Mouse (Mus musculus): Measurements from ENCODE around the gene Olfr923. TPM values are rescaled to one million over a fixed set of nuclear protein-coding genes. Genes with fewer than 3 reads are reported as not detected.

Olfr923 gene
- polyA plus RNA-seq, 1 experiment from 2014 or later = not detected

DNA sequence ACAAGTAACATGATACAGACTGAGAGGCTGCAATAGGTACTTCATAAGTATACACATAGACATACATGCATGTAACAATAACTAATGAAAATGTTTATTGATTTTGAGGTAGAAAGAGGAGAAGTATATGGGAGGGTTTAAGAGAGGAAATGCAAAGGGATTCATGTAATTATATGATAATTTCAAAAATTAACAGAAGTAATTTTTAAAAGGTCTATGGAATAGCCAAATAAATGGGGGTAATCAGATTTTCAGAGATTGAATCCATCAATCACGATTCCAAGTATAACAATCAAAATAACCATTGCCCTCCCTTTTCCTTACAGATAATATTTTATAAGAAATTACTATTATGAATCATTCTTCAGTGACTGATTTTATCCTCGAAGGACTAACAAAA is 50.5 kb downstream of the Olfr923 start, which contains the start of gene Olfr926:
TSS of gene Olfr926 (plus strand) at position 301 of the 400 bp plus-strand sequence.
- 87% methylated on average over 2 of the region's 2 CpGs for WGBS

More for the DNA sequence above, 50.5 kb downstream of the Olfr923 start, which contains the start of gene Olfr926:
- H3K27me3 ChIP-seq (ENCODE audit: control insufficient read depth, insufficient read depth, low read length) = no peaks in the 10 kb centered on the region
- ATAC-seq (ENCODE audit: insufficient number of reproducible peaks, low FRiP score, low TSS enrichment, low read depth) (no peak), DNase-seq (ENCODE audit: low spot score) (no peak)
- no peak within 1 kb of the TSS for H3K27ac ChIP-seq (replicated peaks; ENCODE audit: low read depth, low read length)
- no peaks in the 10 kb centered on the region for H3K4me1 ChIP-seq (ENCODE audit: control insufficient read depth, insufficient read depth, low read length)
- H3K4me2 ChIP-seq (ENCODE audit: low read depth, severe bottlenecking) = no peak within 1 kb of the TSS
- no peaks in the 10 kb centered on the region for H3K9me3 ChIP-seq (ENCODE audit: control insufficient read depth, low read length)
- no peak within 1 kb of the TSS for H3K4me3 ChIP-seq (ENCODE audit: low read depth, low read length)
- H3K9ac ChIP-seq (ENCODE audit: low read length) = no peak within 1 kb of the TSS
- H3K36me3 ChIP-seq (ENCODE audit: control insufficient read depth, insufficient read depth, low read length) = no peaks in the 10 kb centered on the region

Other genes with a start within 250 kb of the Olfr923 start
- not detected in 2 replicates for gene Olfr912, start 246.4 kb upstream of the Olfr923 start, polyA plus RNA-seq (2014; fragmentation: Nextera tagmentation; extraction: Ambion mirVana)
- gene Olfr913, start 233.8 kb upstream of the Olfr923 start, polyA plus RNA-seq (2014; fragmentation: Nextera tagmentation; extraction: Ambion mirVana) = not detected in 2 replicates
- not detected in 2 replicates for gene Olfr914, start 221.4 kb upstream of the Olfr923 start, polyA plus RNA-seq (2014; fragmentation: Nextera tagmentation; extraction: Ambion mirVana)
- not detected in 2 replicates for gene Olfr916, start 166.7 kb upstream of the Olfr923 start, polyA plus RNA-seq (2014; fragmentation: Nextera tagmentation; extraction: Ambion mirVana)
- gene Olfr917, start 160.7 kb upstream of the Olfr923 start, polyA plus RNA-seq (2014; fragmentation: Nextera tagmentation; extraction: Ambion mirVana) = not detected in 2 replicates
- gene Olfr918, start 151.9 kb upstream of the Olfr923 start, polyA plus RNA-seq (2014; fragmentation: Nextera tagmentation; extraction: Ambion mirVana) = not detected in 2 replicates
- not detected in 2 replicates for gene Olfr919, start 122.9 kb upstream of the Olfr923 start, polyA plus RNA-seq (2014; fragmentation: Nextera tagmentation; extraction: Ambion mirVana)
- 10.2 and 11.9 TPM in 2 replicates for gene Vwa5a, start 108.3 kb upstream of the Olfr923 start, polyA plus RNA-seq (2014; fragmentation: Nextera tagmentation; extraction: Ambion mirVana)
- gene Olfr920, start 74.2 kb upstream of the Olfr923 start, polyA plus RNA-seq (2014; fragmentation: Nextera tagmentation; extraction: Ambion mirVana) = 0.03 TPM in 1 of 2 replicates, not detected in the other
- gene Olfr921, start 53.5 kb upstream of the Olfr923 start, polyA plus RNA-seq (2014; fragmentation: Nextera tagmentation; extraction: Ambion mirVana) = not detected in 2 replicates
- gene Olfr922, start 11.9 kb upstream of the Olfr923 start, polyA plus RNA-seq (2014; fragmentation: Nextera tagmentation; extraction: Ambion mirVana) = not detected in 2 replicates
- not detected in 2 replicates for gene Olfr924, start 17.9 kb downstream of the Olfr923 start, polyA plus RNA-seq (2014; fragmentation: Nextera tagmentation; extraction: Ambion mirVana)
- not detected in 2 replicates for gene Olfr26, start 28.5 kb downstream of the Olfr923 start, polyA plus RNA-seq (2014; fragmentation: Nextera tagmentation; extraction: Ambion mirVana)
- not detected in 2 replicates for gene Olfr926, start 50.6 kb downstream of the Olfr923 start, polyA plus RNA-seq (2014; fragmentation: Nextera tagmentation; extraction: Ambion mirVana)
- not detected in 2 replicates for gene Olfr930, start 103.3 kb downstream of the Olfr923 start, polyA plus RNA-seq (2014; fragmentation: Nextera tagmentation; extraction: Ambion mirVana)
- not detected in 2 replicates for gene Olfr933, start 145.8 kb downstream of the Olfr923 start, polyA plus RNA-seq (2014; fragmentation: Nextera tagmentation; extraction: Ambion mirVana)
- not detected in 2 replicates for gene Olfr934, start 161.8 kb downstream of the Olfr923 start, polyA plus RNA-seq (2014; fragmentation: Nextera tagmentation; extraction: Ambion mirVana)
- not detected in 2 replicates for gene Olfr935, start 173.1 kb downstream of the Olfr923 start, polyA plus RNA-seq (2014; fragmentation: Nextera tagmentation; extraction: Ambion mirVana)
- not detected in 2 replicates for gene Olfr146, start 196.8 kb downstream of the Olfr923 start, polyA plus RNA-seq (2014; fragmentation: Nextera tagmentation; extraction: Ambion mirVana)
- not detected in 2 replicates for gene Olfr937, start 238.4 kb downstream of the Olfr923 start, polyA plus RNA-seq (2014; fragmentation: Nextera tagmentation; extraction: Ambion mirVana)